Mouse (Mus musculus) inflammation-experienced regulatory T-cells, adult 6 months (primary cell): ENCODE data around the gene Zdhhc5. TPM values are rescaled to one million over a fixed set of nuclear protein-coding genes. Genes with fewer than 3 reads are reported as not detected.

Experiments used
- ATAC-seq: one replicate; pipeline ENCODE4 v1.8.0; 2017
- polyA plus RNA-seq, 3 experiments: library from polyadenylated mRNA; unstranded; fragments of 100-300 nt; shearing (Covaris generic); gene quantifications; one replicate each; pipeline ENCODE4 v1.2.1; 2017

Zdhhc5 gene
- polyA plus RNA-seq, 3 experiments from 2014 or later, result 12.9 to 14.1 (median 13.3) TPM

DNA sequence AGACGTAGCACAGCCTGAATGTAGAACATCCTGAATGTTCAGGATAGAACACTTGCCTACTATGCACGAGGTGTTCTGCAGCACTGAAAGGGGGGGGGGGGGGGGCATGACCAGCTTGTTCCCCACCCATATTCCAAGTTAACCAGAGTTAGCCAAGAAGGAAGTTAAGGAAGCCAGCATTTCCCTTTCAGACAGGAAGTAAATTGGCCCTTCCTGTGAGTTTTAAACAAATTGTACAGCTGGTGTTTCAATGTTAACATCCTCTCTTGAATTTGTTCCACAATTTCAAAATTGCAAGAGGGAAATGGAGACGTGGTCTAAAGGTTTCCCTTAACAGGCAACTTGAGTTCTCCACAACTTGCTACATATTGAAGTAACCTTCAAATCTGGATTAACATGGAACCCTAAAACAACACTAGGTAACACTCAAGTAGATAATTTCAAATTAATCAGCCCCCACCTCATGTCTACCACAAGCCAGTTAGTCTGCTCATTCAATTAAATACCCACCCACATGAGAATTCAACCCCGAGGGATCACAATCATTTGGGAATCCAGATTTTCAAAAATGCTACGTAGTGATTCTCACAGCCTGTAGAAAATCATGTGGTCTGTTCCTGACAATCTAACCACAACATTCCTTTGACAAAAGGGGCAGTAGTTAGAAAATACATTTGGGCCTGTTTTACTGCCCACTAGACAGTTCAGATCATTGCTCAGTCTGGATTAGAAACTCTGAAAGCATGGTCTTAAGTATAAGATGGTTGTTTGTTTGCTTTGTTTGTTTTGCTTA lies 76.4 kb downstream of the Zdhhc5 start:
- no peak for ATAC-seq

Other genes starting within 250 kb of the Zdhhc5 start
- gene Tfpi, start 238.4 kb downstream of the Zdhhc5 start, polyA plus RNA-seq, result 1 to 10 TPM; 1.6 to 4.9 (median 4.2) TPM
- gene Ctnnd1, start 64.4 kb downstream of the Zdhhc5 start, polyA plus RNA-seq, result under 1 TPM; 0.35 to 0.97 (median 0.62) TPM
- under 1 TPM; 0.43 to 0.73 (median 0.64) TPM for gene Btbd18, start 56.1 kb downstream of the Zdhhc5 start, polyA plus RNA-seq
- 100 to 1,000 TPM; 113 to 247 (median 134) TPM for gene Selenoh, start 44.4 kb downstream of the Zdhhc5 start, polyA plus RNA-seq
- not detected for gene Gm28635, start 37.1 kb downstream of the Zdhhc5 start, polyA plus RNA-seq
- 10 to 100 TPM; 16.8 to 20.5 (median 18.9) TPM for gene Med19, start 36.8 kb downstream of the Zdhhc5 start, polyA plus RNA-seq
- gene Tmx2, start 36.0 kb downstream of the Zdhhc5 start, polyA plus RNA-seq, result 100 to 1,000 TPM in 2 of 3 experiments, 10 to 100 TPM in 1; 92.6 to 148 (median 130) TPM
- 10 to 100 TPM; 41.2 to 48.0 (median 44.5) TPM for gene Clp1, start 12.2 kb upstream of the Zdhhc5 start, polyA plus RNA-seq
- gene Ypel4, start 18.9 kb upstream of the Zdhhc5 start, polyA plus RNA-seq, result 1 to 10 TPM; 1.2 to 3.2 (median 2.2) TPM
- not detected for gene Gm19426, start 28.5 kb upstream of the Zdhhc5 start, polyA plus RNA-seq
- gene Serping1, start 60.3 kb upstream of the Zdhhc5 start, polyA plus RNA-seq, result under 1 TPM in 1 of 3 experiments, not detected in 2; 0.20 TPM
- gene Ube2l6, start 83.6 kb upstream of the Zdhhc5 start, polyA plus RNA-seq, result 10 to 100 TPM; 92.1 to 96.3 (median 93.4) TPM
- not detected for gene Smtnl1, start 107.5 kb upstream of the Zdhhc5 start, polyA plus RNA-seq
- 10 to 100 TPM; 25.4 to 39.8 (median 38.8) TPM for gene Timm10, start 111.8 kb upstream of the Zdhhc5 start, polyA plus RNA-seq
- gene Slc43a1, start 123.7 kb upstream of the Zdhhc5 start, polyA plus RNA-seq, result 1 to 10 TPM; 1.9 to 9.1 (median 5.9) TPM
- not detected for gene Rtn4rl2, start 171.5 kb upstream of the Zdhhc5 start, polyA plus RNA-seq
- gene Slc43a3, start 221.4 kb upstream of the Zdhhc5 start, polyA plus RNA-seq, result 10 to 100 TPM in 1 of 3 experiments, 1 to 10 TPM in 2; 8.8 to 23.4 (median 9.2) TPM